Mouse (Mus musculus) erythroblast, embryonic 14.5 days (primary cell): ENCODE results near the gene Fgfr2. TPM values are rescaled to one million over a fixed set of nuclear protein-coding genes. Genes with fewer than 3 reads are reported as not detected.

ENCODE experiments used
- H3K27me3 ChIP-seq: 2 replicates; pipeline ENCODE4 v1.6.1; 2012; ENCODE audit warnings: inconsistent platforms; ENCODE audit not compliant: control insufficient read depth
- H3K36me3 ChIP-seq: 2 replicates; pipeline ENCODE4 v1.6.1; 2012; ENCODE audit warnings: mild to moderate bottlenecking, inconsistent platforms; ENCODE audit not compliant: control insufficient read depth
- H3K4me1 ChIP-seq: 2 replicates; pipeline ENCODE4 v1.6.1; 2012; ENCODE audit warnings: inconsistent platforms; ENCODE audit not compliant: control insufficient read depth
- H3K4me3 ChIP-seq: replicated peaks from 2 replicates; pipeline ENCODE3; 2012; ENCODE audit warnings: moderate library complexity, mild to moderate bottlenecking, inconsistent platforms
- H3K9me3 ChIP-seq: 2 replicates; pipeline ENCODE4 v1.6.1; 2012; ENCODE audit warnings: low read length, inconsistent platforms, mixed read lengths; ENCODE audit not compliant: control insufficient read depth
- GATA1 ChIP-seq: IDR thresholded peaks from 2 replicates; pipeline ENCODE4 v1.6.1; 2012; ENCODE audit warnings: low read length, inconsistent platforms, mixed read lengths
- TAL1 ChIP-seq: IDR thresholded peaks from 3 replicates; pipeline ENCODE4 v1.6.1; 2012; ENCODE audit warnings: low read length, inconsistent platforms, mixed read lengths
- polyA plus RNA-seq: library from polyadenylated mRNA; stranded (reverse); fragments of >175 nt; gene quantifications from 2 replicates; pipeline ENCODE4 v1.2.3, GENCODE M21; 2012

Fgfr2 gene
- polyA plus RNA-seq, 1 experiment = not detected

DNA sequence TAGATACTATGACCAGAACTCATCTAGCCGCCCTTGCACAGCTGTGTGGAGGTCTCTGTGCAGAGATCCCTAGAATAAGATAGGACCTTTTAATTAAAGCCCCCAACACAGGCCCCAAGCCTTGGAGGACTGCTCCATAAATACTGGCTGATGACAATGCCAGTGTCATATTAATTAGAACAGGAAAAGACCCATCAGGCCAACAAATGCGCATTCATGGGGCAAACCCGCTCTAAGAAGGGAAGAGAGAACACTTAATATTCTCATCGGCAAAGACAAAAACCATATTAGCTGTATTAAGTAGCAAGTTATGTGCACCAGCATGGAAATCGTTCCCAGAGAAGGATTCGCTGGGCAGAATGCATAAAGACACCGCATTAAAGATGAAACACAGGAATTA lies 1521.0 kb downstream of the Fgfr2 start:
- Histone ChIP-seq H3K36me3 (no peaks in the 10 kb centered on the region), H3K4me3 (no peak overlapping the region), H3K27me3 (peaks cover 7% of the 10 kb centered on the region), H3K4me1 (no peaks in the 10 kb centered on the region), H3K9me3 (no peaks in the 10 kb centered on the region)
- TF ChIP-seq GATA1 (no peak), TAL1 (no peak)

DNA sequence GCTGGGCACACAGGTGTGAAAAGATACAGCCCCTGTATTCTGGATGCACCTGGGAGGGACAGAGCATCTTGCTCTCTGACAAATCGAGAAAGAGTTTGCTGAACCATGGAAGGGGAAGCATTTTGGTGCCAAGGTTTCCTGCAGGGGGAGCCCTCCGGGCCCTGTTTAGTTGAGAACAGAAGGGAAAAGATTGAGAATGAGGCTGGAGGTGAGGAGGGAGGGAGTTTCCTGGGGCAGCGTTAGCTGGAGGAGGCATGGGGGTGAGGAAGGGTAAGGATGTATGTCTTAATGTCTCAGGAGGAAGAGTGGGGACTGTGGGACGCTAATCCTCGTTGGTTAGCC lies 1524.7 kb downstream of the Fgfr2 start:
- no peak for TF ChIP-seq TAL1
- TF ChIP-seq GATA1 = no peak
- no peaks in the 10 kb centered on the region for H3K4me1 ChIP-seq
- no peak overlapping the region for H3K4me3 ChIP-seq
- no peaks in the 10 kb centered on the region for H3K36me3 ChIP-seq
- no peaks in the 10 kb centered on the region for H3K9me3 ChIP-seq
- peaks cover 7% of the 10 kb centered on the region for H3K27me3 ChIP-seq

DNA sequence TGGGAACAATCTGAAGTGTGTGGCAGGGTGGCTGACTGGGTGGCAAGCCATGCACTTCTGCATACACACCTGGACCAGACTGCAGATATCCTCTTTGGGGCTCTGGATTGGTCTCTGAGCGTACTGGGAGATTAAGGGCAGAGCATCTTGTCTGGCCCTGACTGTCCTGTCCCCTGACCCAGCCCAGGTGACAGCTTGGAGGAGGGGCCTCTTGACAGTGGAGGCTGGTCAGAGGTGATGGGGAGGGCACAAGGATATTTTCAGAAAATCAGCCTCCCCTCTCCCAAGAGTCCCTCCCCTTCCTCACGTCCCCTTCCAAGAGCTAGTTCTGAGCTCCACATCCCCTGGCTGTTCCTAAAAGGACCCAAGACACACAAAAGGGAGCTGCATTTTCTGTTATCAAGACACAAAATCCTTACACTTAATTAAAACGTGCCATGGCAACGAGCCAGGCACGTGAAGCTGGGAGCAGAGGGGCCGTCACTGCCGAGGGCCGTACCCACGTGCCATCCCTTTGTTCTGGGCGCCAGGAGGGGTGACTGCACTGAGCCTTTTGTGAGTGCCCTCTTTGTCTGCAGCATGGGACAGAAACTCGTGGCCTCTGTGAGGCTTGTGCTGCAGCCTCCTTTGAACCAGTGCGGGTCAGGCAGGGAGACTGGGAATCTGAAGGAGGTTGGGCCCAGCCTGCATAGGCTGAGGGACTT lies 1525.2 kb downstream of the Fgfr2 start:
- Histone ChIP-seq H3K9me3 (no peaks in the 10 kb centered on the region), H3K36me3 (no peaks in the 10 kb centered on the region), H3K4me3 (no peak overlapping the region), H3K4me1 (no peaks in the 10 kb centered on the region), H3K27me3 (peaks cover 7% of the 10 kb centered on the region)
- TF ChIP-seq TAL1 (no peak), GATA1 (no peak)

DNA sequence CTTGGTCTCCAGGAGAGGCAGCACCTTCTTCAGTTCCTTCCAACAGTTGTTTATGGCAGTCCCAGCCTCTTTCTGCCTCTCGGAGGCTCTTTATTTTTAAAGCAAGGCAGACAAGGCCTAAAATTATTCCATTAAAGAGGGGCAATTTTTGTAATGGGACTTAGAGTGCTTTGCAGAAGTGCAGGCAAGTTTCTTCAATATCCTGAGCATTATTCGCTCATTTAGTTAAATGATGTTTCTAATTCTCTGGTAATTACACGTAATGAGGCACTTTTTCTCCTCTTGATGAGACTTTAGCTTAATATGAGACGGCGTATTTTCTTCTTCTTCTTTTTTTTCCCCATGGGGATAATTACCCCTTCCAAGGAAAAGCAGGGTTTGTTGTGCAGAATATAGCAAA lies 1537.6 kb downstream of the Fgfr2 start:
- no peak for TF ChIP-seq TAL1
- no peak for TF ChIP-seq GATA1
- Histone ChIP-seq H3K4me3 (no peak overlapping the region), H3K9me3 (no peaks in the 10 kb centered on the region), H3K27me3 (no peaks in the 10 kb centered on the region; the same call in 1 of the 2 replicates), H3K4me1 (no peaks in the 10 kb centered on the region), H3K36me3 (no peaks in the 10 kb centered on the region)

DNA sequence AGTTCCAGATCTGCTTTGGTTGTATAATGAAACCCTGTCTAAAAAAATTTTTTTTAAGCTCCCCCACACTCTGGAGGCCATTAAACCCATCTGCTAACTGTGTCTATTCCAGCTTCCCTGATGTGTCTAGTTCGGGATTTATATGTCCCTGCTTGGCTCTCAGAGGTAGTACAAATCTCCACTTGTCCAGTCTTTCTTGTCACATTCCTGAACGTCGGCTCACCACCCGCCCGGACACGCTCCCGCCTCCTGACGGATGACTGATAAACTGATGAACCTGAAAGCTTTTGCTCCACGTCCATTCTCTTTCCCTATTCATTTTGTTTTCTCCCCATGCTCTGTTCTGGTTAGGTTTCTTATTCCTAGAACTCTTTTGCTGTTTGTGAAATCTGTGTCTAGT lies 1541.0 kb downstream of the Fgfr2 start:
- H3K9me3 ChIP-seq = no peaks in the 10 kb centered on the region
- H3K4me3 ChIP-seq = no peak overlapping the region
- H3K4me1 ChIP-seq = no peaks in the 10 kb centered on the region
- no peaks in the 10 kb centered on the region for H3K36me3 ChIP-seq
- TF ChIP-seq TAL1 = no peak
- no peak for TF ChIP-seq GATA1
- H3K27me3 ChIP-seq = no peaks in the 10 kb centered on the region; the same call in 1 of the 2 replicates

DNA sequence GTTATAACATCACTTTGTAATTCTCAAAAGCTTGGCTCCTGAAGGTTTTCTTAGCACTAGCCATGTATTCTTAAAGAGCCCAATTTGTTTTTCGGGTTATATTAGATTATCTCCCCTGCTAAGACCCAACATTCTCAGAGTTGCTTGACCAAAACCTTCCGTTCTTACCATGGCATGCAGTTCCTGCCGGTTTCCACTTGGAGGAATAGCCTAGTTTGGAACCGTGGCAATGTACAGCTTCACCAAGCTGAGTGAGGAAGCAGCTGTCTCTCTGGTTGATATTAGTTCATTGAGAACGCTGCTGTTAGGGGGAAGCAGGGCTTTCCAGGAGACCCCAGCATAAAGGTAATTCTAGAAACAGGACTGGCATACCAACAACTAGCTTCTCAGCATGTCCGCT lies 1547.9 kb downstream of the Fgfr2 start:
- Histone ChIP-seq H3K9me3 (no peaks in the 10 kb centered on the region), H3K27me3 (no peaks in the 10 kb centered on the region), H3K4me1 (no peaks in the 10 kb centered on the region), H3K36me3 (peaks cover 57% of the 10 kb centered on the region), H3K4me3 (no peak overlapping the region)
- TF ChIP-seq GATA1 = no peak
- TF ChIP-seq TAL1 = no peak

DNA sequence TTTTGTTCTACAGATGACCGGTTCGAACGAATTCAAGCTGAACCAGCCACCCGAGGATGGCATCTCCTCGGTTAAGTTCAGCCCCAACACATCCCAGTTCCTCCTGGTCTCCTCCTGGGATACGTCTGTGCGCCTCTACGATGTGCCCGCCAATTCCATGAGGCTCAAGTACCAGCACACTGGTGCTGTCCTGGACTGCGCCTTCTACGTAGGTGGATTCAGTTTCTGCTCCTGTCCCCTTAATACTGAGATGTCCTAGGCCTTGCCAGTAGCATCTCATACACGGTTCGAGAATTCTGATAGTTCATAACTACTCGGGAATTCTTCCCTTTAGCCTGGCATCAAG lies 1562.5 kb downstream of the Fgfr2 start:
- Histone ChIP-seq H3K4me1 (peaks cover 34% of the 10 kb centered on the region), H3K9me3 (peaks cover 14% of the 10 kb centered on the region), H3K4me3 (peak overlapping the region; percentile 74), H3K27me3 (peaks cover 40% of the 10 kb centered on the region), H3K36me3 (peaks cover 51% of the 10 kb centered on the region)
- TF ChIP-seq GATA1 = no peak
- no peak for TF ChIP-seq TAL1

DNA sequence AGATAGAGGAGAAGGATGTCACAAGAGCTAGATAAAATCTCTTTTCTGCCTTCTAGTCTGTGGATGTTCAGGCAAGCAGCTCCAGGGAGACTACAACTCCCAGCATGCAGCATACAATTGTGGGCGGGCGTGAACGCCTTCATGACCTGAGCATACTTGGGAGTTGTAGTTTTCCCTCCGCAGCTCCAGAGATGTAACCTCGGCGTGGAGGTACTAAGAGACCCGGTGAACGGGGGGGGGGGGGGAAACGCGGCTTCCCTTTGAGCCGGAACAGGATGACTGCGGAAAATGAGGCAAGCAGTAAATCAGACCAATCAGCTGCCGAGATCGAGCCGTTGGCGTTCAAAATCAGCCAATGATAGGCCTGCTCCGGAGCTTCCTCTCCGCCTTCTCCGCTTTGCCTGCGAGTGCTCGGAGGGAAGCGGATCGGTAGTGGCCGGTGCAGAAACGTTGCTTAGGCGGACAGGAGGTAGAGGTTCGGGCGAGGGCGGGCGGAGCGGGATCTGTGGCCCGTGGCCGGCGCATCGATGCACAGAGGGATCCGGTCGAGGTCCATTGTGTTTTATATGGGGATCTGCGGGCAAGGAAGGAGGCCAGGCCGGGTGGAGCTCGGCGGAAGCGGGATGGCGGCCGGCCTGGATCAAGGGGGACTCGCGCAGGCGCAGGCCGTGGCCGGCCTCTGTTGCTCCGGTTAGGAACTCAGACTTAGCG lies 1563.0 kb downstream of the Fgfr2 start, which contains the start of gene Bub3:
Bub3 (plus strand) TSS at position 237 of the 711 bp plus-strand sequence.
- Histone ChIP-seq H3K36me3 (peaks cover 46% of the 10 kb centered on the region), H3K27me3 (peaks cover 45% of the 10 kb centered on the region), H3K4me3 (peak within 1 kb of the TSS; percentile 74), H3K9me3 (peaks cover 19% of the 10 kb centered on the region), H3K4me1 (peaks cover 35% of the 10 kb centered on the region)
- TF ChIP-seq TAL1 (no peak), GATA1 (no peak)

DNA sequence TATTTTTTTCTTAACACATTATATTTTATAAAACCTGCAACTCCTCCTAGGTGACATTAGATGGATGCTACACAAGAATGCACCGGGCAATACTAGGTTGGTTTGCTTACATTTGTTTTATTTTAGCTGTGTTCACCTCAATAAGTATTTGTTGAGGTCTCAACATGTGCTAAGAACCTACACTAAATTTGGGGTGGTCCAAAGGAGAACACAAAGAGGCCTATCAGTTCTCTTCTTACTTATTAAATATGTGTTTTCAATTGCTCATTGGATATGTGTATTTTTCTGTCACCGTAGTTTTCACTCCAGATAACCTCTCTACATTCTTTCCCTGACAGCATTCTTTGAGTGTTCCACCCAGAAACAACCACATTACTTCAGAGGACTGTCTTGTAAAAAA lies 1565.4 kb downstream of the Fgfr2 start:
- H3K4me3 ChIP-seq = no peak overlapping the region
- TF ChIP-seq TAL1 (no peak), GATA1 (no peak)
- peaks cover 22% of the 10 kb centered on the region for H3K36me3 ChIP-seq
- peaks cover 30% of the 10 kb centered on the region for H3K9me3 ChIP-seq
- H3K4me1 ChIP-seq = peaks cover 24% of the 10 kb centered on the region
- peaks cover 69% of the 10 kb centered on the region for H3K27me3 ChIP-seq
